Mouse (Mus musculus) heart, adult 2 months (tissue): ENCODE results near the gene Cgas.

Experiments
- CTCF ChIP-seq: fragments of 200-600 bp; IDR thresholded peaks from 2 replicates; pipeline ENCODE4 v1.8.1; 2022; ENCODE audit warnings: antibody characterized with exemption, mild to moderate bottlenecking, moderate library complexity
- POLR2A ChIP-seq: fragments of 200-500 bp; IDR thresholded peaks from 2 replicates; pipeline ENCODE4 v1.6.1; 2011; ENCODE audit warnings: mild to moderate bottlenecking, low read depth, low read length, control low read depth; ENCODE audit not compliant: insufficient read depth

GRCm38 (mm10) chr9:78447606-78447972, 4.6 kb upstream of the Cgas start:
- TF ChIP-seq CTCF (no peak), POLR2A (no peak)
